Mouse (Mus musculus) testis, postnatal 10 days (tissue): ENCODE measurements at regions not wholly inside any gene's neighbourhood (a gene's known extent, or its start where the extent isn't known, plus 50 kb on each side); places are given as distances from the start of the nearest gene placed in this dataset.

Experiments used
- DNase-seq: peaks from one replicate; pipeline ENCODE4 v3.0.0; 2021; ENCODE audit warnings: low spot score

- DNase-seq: no peak
These were observed 83.3 kb downstream of the Cmc2 start for GRCm38 (mm10) chr8:116837991-116838390.

- DNase-seq: peak; percentile 50
These were observed 89.1 kb downstream of the Cmc2 start for GRCm38 (mm10) chr8:116832181-116832580.

GRCm38 (mm10) chr8:116829631-116830030, 91.6 kb downstream of the Cmc2 start:
- no peak for DNase-seq

- DNase-seq: no peak
These were observed 93.0 kb downstream of the Cmc2 start for GRCm38 (mm10) chr8:116828220-116828619.

DNA sequence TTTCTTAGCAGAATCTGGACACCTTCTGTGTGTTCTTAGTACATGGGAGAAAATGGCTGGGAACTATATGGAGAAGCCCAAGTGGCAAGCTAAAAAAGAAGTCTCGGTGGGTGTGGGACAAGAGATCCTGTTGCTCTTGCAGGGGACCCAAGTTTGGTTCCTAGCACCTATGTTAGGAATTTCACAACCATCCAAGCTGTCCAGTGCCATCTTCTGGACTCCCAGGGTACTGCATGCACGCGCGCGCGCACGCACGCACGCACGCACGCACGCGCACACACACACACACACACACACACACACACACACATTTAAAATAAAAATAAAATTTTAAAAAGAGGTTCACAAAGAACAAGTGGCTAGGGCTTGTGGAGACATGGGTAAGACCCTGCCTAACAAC, 94.1 kb downstream of the Cmc2 start:
- no peak for DNase-seq

DNA sequence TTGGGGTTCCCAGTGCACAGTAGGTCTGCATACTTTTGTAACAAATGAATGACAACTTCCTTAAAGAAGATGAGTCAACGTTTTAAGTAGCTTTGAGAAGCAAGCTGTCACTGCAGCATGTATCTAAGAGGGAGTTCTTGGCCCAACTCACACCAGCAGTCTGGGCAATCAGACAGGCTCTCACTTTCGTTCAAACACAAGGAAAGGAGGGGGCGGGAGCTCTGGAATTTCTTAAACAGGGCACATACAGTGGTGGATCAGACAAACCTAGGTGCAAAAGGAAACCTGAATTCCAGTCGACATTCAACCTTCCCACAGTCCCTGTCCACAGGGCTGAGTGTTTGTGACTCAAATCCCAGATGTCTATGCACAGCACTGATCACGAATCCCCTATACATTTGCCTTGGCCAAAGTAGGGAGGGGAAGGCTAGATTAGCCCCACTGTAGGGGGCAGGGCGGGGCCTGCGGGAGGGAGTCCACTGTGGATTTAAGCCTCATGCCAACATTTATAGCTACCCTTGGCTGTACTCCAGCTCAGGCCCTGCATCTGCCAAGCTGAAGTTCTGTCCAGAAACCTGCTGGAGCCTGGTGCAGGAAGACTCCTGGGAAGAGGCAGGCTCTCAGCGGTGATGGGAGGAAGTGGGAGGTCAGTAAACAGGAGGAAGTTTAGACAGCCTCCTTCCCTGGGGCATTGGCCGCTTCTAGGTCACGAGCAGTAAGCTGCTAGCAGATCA, 81.5 kb upstream of the Cdyl2 start:
- peak; percentile 62 for DNase-seq

GRCm38 (mm10) chr8:116801313-116801712, 68.5 kb upstream of the Cdyl2 start:
- no peak for DNase-seq

DNA sequence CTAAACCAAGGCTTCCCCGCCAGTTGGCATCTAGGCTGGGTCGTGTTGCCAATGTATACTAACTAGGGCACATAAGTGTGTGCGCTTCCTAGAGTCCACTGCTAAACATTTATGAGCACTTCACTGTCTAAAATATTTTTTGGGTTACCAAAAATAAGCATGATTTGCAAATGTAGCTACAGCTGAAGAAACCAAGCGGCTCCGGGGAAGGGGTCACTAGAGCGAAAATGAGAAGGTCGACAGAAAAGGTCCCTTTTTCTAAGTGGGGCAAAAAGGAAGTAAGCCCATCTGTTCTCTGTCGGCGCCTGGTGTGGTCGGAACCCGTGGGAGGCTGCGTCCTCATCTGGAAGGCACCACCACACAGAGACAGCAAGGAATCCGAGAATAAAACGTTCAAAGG, 67.8 kb upstream of the Cdyl2 start:
- no peak for DNase-seq

- no peak for DNase-seq
These were observed 66.2 kb upstream of the Cdyl2 start for GRCm38 (mm10) chr8:116798981-116799380.

- DNase-seq: no peak
These were observed 62.9 kb upstream of the Cdyl2 start for GRCm38 (mm10) chr8:116795713-116796112.

DNA sequence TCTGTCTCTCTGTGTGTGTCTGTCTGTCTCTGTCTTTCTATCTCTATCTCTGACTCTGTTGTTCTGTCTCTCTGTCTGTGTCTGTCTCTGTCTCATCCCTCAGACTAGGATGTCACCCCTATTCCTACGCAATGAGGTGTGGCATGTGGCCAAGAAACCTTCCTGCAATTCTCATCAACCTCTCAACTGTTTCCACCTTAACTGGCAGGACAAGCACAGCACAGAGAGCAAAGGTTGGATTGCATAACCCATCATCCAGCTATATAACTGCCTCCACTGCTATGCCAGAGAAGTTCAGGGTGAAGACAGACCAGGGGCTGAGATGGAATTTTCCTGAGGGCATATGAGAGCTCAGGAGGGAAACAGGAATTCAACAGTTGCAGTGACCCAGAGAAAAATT, 60.3 kb upstream of the Cdyl2 start:
- no peak for DNase-seq

DNA sequence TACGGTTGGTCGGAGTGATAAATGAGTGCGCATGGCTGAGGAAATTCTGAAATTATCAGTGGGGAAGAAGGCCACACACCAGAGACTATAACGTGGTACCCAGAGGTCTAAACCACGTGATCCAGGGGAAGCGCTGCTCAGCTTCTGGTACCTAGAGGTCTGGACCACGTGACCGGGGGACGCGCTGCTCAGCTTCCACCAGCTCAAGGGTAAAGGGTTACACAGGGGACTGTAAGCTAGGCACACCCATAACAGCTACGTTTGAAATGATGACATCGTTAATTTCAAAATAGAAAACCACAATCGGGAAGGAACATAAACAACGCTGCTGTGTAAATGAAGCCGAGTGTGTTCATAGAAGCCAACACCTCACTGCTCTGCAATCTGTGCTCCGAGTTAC, 57.5 kb upstream of the Cdyl2 start:
- no peak for DNase-seq
